Mouse (Mus musculus): ENCODE results near the gene Osbp2. TPM values are rescaled to one million over a fixed set of nuclear protein-coding genes. Genes with fewer than 3 reads are reported as not detected.

Gene Osbp2
- polyA plus RNA-seq, 1 experiment from 2014 or later, result 0.50 TPM

DNA sequence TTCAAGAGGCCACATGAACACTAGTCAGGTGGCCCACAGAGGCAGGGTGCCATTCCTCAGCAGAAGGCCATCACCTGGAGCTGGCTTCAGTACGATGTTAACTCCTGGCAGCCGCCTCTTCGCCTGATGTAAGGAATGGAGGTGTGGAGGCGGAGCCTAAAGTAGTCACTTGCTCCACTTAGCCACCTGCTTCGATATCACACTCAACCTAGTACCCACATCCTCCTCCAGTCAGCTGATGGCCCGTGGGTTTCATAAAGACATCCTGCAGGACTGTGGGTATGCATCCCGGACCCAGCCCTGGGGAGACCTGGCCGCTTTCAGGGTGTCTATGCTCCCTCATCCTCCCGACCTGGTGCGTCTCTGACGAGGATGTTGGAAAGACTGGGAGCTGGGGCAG, 128.0 kb downstream of the Osbp2 start:
- Histone ChIP-seq H3K9ac (no peak overlapping the region), H3K9me3 (no peaks in the 10 kb centered on the region), H3K36me3 (no peaks in the 10 kb centered on the region), H3K27me3 (replicated peaks) (no peaks in the 10 kb centered on the region), H3K4me1 (replicated peaks) (no peaks in the 10 kb centered on the region), H3K27ac (no peak overlapping the region), H3K4me3 (replicated peaks) (no peak overlapping the region), H3K4me2 (replicated peaks) (no peak overlapping the region)
- no peak for ATAC-seq
- 78% methylated on average over 11 of the region's 11 CpGs for WGBS

- H3K36me3 ChIP-seq, result no peaks in the 10 kb centered on the region
- no peak overlapping the region for H3K4me3 ChIP-seq (replicated peaks)
- H3K27ac ChIP-seq, result no peak overlapping the region
- WGBS, result 76% methylated on average over 14 of the region's 14 CpGs
- no peak overlapping the region for H3K4me2 ChIP-seq (replicated peaks)
- H3K9me3 ChIP-seq, result no peaks in the 10 kb centered on the region
- no peak for ATAC-seq
- no peak overlapping the region for H3K9ac ChIP-seq
- no peaks in the 10 kb centered on the region for H3K27me3 ChIP-seq (replicated peaks)
- H3K4me1 ChIP-seq (replicated peaks), result no peaks in the 10 kb centered on the region
These were observed 129.6 kb downstream of the Osbp2 start for GRCm38 (mm10) chr11:3733933-3734636.

DNA sequence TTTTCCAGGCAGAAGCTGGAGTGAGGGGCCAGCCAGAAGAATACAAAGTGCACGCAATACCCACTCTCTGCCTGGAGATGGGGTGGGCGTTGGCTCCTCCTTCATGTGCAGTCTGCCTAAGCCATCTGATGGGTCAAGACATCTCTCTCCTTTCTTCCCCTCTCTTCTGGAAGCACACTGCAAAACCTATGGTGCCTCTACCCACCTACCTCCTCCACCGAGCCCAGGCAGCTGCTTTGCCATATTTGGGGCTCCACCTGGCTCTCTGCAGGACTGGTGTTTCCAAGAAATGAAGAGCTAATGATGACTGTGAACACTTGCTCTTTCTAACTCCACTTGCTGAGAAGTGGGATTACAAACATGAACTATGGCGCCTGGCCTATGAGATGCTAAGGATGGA, 132.2 kb downstream of the Osbp2 start:
- WGBS, result 80% methylated on average over 4 of the region's 4 CpGs
- no peaks in the 10 kb centered on the region for H3K36me3 ChIP-seq
- no peak overlapping the region for H3K9ac ChIP-seq
- no peak overlapping the region for H3K4me2 ChIP-seq (replicated peaks)
- no peak overlapping the region for H3K27ac ChIP-seq
- no peaks in the 10 kb centered on the region for H3K4me1 ChIP-seq (replicated peaks)
- ATAC-seq, result no peak
- no peaks in the 10 kb centered on the region for H3K27me3 ChIP-seq (replicated peaks)
- no peaks in the 10 kb centered on the region for H3K9me3 ChIP-seq
- H3K4me3 ChIP-seq (replicated peaks), result no peak overlapping the region

DNA sequence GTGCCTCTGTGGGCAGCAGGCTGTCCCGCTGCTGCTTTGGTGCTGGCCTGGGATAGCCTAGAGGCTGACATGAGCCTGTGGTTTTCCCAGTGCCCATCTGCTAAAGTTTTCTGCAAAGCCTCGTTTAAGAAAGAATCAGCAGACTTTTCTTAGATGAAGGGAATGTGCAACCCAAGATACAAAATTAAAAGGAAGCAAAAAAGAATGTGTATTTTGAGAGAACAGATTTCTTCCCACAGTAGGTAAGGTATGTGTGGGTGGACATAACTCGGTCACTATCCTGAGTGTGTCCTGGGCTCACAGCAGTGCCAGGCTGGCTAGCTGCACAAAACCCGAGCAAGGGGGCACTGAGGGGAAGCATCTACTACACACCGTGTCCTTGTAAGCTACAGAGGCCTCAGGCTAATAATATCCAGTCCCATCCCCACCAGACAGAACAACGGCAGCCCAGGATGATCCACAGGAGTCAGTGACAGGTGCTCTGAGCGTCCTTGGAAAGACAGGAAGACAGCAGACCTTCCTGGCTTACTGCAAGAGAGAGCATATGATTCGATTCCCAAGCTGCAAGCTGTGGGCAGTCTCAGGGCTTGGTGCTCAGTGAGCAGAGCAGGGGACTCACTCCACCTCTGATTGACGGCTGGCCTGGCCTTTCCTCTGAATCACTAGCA, 136.1 kb downstream of the Osbp2 start:
- 71% methylated on average over 9 of the region's 9 CpGs for WGBS
- Histone ChIP-seq H3K27ac (no peak overlapping the region), H3K9ac (no peak overlapping the region), H3K4me2 (replicated peaks) (no peak overlapping the region), H3K27me3 (replicated peaks) (no peaks in the 10 kb centered on the region), H3K36me3 (no peaks in the 10 kb centered on the region), H3K4me1 (replicated peaks) (no peaks in the 10 kb centered on the region), H3K9me3 (no peaks in the 10 kb centered on the region), H3K4me3 (replicated peaks) (no peak overlapping the region)
- no peak for ATAC-seq

GRCm38 (mm10) chr11:3725331-3726054, 138.2 kb downstream of the Osbp2 start:
- Histone ChIP-seq H3K36me3 (no peaks in the 10 kb centered on the region), H3K4me2 (replicated peaks) (no peak overlapping the region), H3K4me1 (replicated peaks) (no peaks in the 10 kb centered on the region), H3K9ac (no peak overlapping the region), H3K27ac (no peak overlapping the region), H3K27me3 (replicated peaks) (no peaks in the 10 kb centered on the region), H3K9me3 (no peaks in the 10 kb centered on the region), H3K4me3 (replicated peaks) (no peak overlapping the region)
- 52% methylated on average over 10 of the region's 10 CpGs for WGBS
- no peak for ATAC-seq

- Histone ChIP-seq H3K9me3 (no peaks in the 10 kb centered on the region), H3K27me3 (replicated peaks) (no peaks in the 10 kb centered on the region), H3K9ac (no peak overlapping the region), H3K4me3 (replicated peaks) (no peak overlapping the region), H3K4me2 (replicated peaks) (no peak overlapping the region), H3K4me1 (replicated peaks) (no peaks in the 10 kb centered on the region), H3K36me3 (no peaks in the 10 kb centered on the region), H3K27ac (no peak overlapping the region)
- 69% methylated on average over 5 of the region's 5 CpGs for WGBS
- no peak for ATAC-seq
These were observed 139.0 kb downstream of the Osbp2 start for GRCm38 (mm10) chr11:3724726-3725125.

GRCm38 (mm10) chr11:3723910-3724309, 139.8 kb downstream of the Osbp2 start:
- H3K4me1 ChIP-seq (replicated peaks), result no peaks in the 10 kb centered on the region
- WGBS, result 70% methylated on average over 4 of the region's 4 CpGs
- no peaks in the 10 kb centered on the region for H3K27me3 ChIP-seq (replicated peaks)
- H3K36me3 ChIP-seq, result no peaks in the 10 kb centered on the region
- no peak overlapping the region for H3K9ac ChIP-seq
- no peak overlapping the region for H3K27ac ChIP-seq
- no peak for ATAC-seq
- no peak overlapping the region for H3K4me2 ChIP-seq (replicated peaks)
- H3K9me3 ChIP-seq, result no peaks in the 10 kb centered on the region
- no peak overlapping the region for H3K4me3 ChIP-seq (replicated peaks)

- H3K27me3 ChIP-seq (replicated peaks), result no peaks in the 10 kb centered on the region
- no peak overlapping the region for H3K4me2 ChIP-seq (replicated peaks)
- H3K4me1 ChIP-seq (replicated peaks), result no peaks in the 10 kb centered on the region
- H3K9ac ChIP-seq, result no peak overlapping the region
- no peak overlapping the region for H3K4me3 ChIP-seq (replicated peaks)
- no peaks in the 10 kb centered on the region for H3K36me3 ChIP-seq
- H3K9me3 ChIP-seq, result no peaks in the 10 kb centered on the region
- no peak overlapping the region for H3K27ac ChIP-seq
- WGBS, result 54% methylated on average over 3 of the region's 3 CpGs
- ATAC-seq, result no peak
These were observed 140.8 kb downstream of the Osbp2 start for GRCm38 (mm10) chr11:3722861-3723260.

DNA sequence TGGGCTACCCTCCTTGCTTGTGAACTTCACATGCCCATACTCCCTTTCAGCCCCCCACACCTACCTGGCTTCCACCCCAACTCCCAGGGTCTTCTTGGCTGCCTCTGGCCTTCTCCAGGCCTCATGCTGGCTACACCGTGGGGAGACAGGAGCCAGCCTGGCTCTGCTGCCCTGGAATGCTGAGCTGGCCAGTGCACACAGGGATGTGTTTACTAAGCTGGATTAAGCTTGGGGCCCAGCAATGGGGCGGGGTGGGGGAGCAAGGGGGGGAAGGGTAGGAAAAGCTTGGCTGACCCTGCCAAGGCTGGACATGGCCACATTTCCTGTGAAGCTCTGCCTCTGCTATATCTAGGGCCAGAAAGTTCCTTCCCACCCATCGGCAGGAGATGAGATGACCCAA, 141.7 kb downstream of the Osbp2 start:
- Histone ChIP-seq H3K4me2 (replicated peaks) (no peak overlapping the region), H3K9ac (no peak overlapping the region), H3K4me1 (replicated peaks) (no peaks in the 10 kb centered on the region), H3K27me3 (replicated peaks) (no peaks in the 10 kb centered on the region), H3K9me3 (no peaks in the 10 kb centered on the region), H3K36me3 (no peaks in the 10 kb centered on the region), H3K4me3 (replicated peaks) (no peak overlapping the region), H3K27ac (no peak overlapping the region)
- ATAC-seq, result no peak
- WGBS, result 27% methylated on average over 3 of the region's 3 CpGs

DNA sequence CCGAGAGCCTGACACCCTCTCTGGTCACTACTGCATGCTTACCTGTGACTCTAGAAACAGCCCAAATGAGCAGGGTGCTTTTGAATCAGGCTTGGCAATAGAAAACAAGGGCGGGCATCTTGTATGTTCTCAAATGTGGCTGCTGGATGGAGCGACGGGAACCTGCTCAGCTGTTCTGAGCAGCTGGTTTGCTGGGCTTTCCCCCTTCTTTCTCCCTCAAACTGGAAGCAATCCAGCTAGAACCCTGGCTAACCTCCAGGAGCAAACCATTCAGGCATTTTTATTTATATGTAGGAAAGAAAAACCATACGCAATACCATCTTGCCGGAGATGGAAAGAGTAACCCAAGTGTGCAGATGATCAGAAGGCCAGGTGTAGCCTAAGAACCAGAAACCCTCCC, 147.0 kb downstream of the Osbp2 start:
- H3K9ac ChIP-seq, result no peak overlapping the region
- no peak overlapping the region for H3K4me3 ChIP-seq (replicated peaks)
- H3K4me2 ChIP-seq (replicated peaks), result no peak overlapping the region
- H3K36me3 ChIP-seq, result no peaks in the 10 kb centered on the region
- H3K9me3 ChIP-seq, result no peaks in the 10 kb centered on the region
- WGBS, result 53% methylated on average over 6 of the region's 6 CpGs
- H3K4me1 ChIP-seq (replicated peaks), result no peaks in the 10 kb centered on the region
- H3K27ac ChIP-seq, result no peak overlapping the region
- H3K27me3 ChIP-seq (replicated peaks), result no peaks in the 10 kb centered on the region
- ATAC-seq, result no peak

DNA sequence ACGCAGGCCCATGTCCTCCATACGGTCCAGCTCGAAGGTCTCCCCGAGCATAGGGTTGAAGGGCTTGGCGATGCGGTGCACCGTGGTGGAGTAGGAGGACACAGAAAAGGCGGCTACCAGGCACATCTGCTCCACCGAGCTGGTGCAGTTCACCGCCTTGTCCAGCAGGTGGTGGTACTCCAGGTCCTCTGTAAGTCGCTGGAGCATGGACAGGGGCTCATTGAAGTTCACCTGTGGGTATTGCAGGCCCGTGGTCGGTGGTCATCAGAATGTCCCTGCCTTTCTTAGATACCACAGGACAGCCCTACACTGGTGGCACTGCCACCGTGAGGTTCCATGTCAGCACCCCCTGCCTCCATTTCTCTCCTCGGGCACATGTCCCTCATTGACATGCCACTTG, 149.2 kb downstream of the Osbp2 start:
- H3K27ac ChIP-seq, result no peak overlapping the region
- no peak overlapping the region for H3K9ac ChIP-seq
- no peaks in the 10 kb centered on the region for H3K9me3 ChIP-seq
- H3K36me3 ChIP-seq, result no peaks in the 10 kb centered on the region
- H3K27me3 ChIP-seq (replicated peaks), result no peaks in the 10 kb centered on the region
- 0 out of 2 replicates have a peak, but pooled peaks have one; percentile 25 for ATAC-seq
- H3K4me1 ChIP-seq (replicated peaks), result no peaks in the 10 kb centered on the region
- WGBS, result 36% methylated on average over 15 of the region's 15 CpGs
- H3K4me2 ChIP-seq (replicated peaks), result no peak overlapping the region
- no peak overlapping the region for H3K4me3 ChIP-seq (replicated peaks)

DNA sequence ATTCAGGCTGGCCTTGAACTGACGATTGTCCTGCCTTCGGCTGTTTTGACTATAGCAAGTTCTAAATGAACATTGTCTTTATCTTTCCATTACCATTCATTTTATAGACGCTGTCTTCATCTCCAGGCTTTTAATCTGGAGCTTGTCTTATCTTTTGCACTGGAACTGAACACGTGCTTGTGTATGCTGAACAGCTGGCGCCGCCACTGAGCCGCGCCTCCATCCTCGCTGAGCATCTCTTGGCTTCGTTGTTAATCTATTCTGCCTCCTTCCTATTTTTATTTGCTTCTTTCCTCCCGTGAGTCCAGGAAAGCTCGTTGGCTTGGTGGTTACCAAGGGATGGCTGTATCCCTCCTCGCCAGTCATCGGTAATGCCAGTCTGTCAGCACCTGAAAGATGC, 153.5 kb downstream of the Osbp2 start:
- Histone ChIP-seq H3K9me3 (no peaks in the 10 kb centered on the region), H3K27ac (no peak overlapping the region), H3K4me3 (replicated peaks) (no peak overlapping the region), H3K9ac (no peak overlapping the region), H3K27me3 (replicated peaks) (no peaks in the 10 kb centered on the region), H3K36me3 (no peaks in the 10 kb centered on the region), H3K4me1 (replicated peaks) (no peaks in the 10 kb centered on the region), H3K4me2 (replicated peaks) (no peak overlapping the region)
- WGBS, result 68% methylated on average over 14 of the region's 14 CpGs
- no peak for ATAC-seq

Data from intestine, embryonic 15.5 days (tissue).